Mouse (Mus musculus) inflammation-experienced regulatory T-cells, adult 6 months (primary cell): ENCODE data around the gene Plekhb2. TPM values are rescaled to one million over a fixed set of nuclear protein-coding genes. Genes with fewer than 3 reads are reported as not detected.

Source experiments
- ATAC-seq: one replicate; pipeline ENCODE4 v1.8.0; 2017
- polyA plus RNA-seq, 3 experiments: library from polyadenylated mRNA; unstranded; fragments of 100-300 nt; shearing (Covaris generic); gene quantifications; one replicate each; pipeline ENCODE4 v1.2.1; 2017

The Plekhb2 gene
- polyA plus RNA-seq, 3 experiments from 2014 or later = 107 to 209 (median 120) TPM

DNA sequence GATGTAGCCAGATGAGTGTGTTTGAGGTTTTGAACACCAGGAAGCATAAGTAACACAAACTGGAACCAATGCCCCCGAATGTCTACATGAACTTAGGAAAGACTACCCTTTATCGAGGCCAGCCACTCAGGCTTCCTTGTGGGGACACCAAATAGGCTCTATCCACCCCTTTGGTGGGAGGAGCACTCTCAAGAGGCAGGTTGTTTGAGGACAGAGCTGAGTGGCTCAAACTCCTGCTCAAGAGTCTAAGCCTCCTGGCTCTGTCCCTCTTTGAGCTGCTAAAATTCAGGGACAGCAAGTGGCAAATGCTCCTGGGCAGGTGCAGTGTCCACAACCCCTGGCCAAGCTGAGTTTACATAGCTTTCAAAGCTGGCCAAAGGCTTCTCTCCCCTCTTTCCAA, 14.9 kb upstream of the Plekhb2 start:
- ATAC-seq = no peak

DNA sequence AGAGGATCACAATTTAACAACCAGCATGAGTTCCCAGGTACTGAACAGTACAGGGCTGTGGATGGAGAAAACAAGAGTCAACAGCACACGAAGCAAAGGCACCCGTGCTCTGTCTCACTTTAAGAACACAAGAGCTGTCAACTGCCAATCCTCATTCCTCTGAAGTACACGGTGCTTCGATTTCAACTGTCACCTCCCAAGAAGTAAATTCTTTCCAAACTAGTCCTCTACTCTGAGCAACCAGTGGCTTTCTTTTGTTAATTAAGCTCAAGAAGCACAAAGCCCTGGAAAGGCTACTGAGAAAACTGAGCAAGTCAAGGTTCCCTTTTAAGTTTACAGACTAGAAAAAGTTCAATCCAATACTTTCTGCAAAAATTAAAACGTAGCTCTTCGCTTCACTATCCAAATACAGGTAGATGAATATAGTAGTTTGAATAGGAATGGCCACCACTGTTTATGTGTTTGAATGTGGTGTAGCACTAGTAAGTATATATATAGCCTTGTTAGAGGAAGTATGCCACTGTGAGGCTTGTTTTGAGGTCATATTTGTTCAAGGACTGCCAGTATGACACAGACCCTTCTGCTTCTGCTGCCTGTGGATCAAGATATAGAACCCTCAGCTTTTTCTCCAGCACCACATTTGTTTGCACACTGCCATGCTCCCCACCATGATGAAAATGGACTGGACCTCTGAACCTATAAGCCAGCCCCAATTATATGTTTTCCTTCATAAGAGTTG, 11.7 kb upstream of the Plekhb2 start:
- ATAC-seq = no peak

DNA sequence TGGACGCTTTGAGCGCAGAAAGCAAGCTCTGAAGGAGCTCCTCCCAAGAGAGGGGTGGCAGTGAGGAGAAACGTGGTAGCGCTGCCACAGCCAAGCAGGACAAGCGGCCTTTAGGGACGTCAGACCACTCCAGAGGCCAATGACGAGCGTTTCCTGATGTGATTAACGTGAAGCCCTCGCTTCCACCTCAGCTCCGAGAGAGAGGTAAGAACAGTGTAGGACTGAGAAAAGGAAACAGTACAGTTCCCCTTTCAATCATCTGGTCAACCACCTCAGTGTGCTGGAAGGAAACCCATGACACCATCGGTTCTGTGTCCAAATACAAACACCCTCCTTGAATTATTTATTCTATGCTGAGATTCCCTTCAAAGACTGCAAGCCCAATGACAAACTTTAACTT, 10.5 kb upstream of the Plekhb2 start:
- ATAC-seq = no peak

DNA sequence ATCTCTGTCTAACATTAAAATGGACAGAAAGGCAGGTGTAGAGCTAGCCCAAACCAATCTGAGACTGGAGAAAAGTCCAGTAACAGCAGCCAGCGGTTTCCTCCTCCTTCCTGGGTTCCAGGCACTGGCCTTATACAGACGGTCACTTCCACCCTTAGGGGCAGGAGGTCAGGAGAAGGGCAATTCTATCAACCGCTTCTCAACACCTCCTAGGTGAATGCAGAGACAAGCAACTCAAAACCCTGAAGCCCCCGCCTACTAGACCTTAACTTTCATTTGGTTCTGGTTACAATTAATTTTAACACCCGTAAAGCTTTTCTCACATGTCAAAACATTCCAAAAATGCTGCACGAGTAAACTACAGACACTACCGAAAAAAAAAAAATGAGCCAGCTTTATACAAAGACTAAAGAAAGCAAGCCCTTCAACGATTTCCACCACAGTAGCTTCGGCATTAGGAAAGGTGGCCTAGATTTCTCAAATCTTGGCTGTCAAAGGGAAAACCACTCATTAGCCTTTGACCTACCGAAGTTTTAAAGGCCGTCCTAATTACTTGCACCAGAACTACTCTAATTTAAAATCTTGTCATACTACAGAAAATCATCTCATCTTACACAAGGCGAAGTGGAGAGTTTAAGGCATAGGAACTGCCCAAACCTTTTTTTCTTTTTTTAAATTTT, 7.9 kb upstream of the Plekhb2 start:
- no peak for ATAC-seq

DNA sequence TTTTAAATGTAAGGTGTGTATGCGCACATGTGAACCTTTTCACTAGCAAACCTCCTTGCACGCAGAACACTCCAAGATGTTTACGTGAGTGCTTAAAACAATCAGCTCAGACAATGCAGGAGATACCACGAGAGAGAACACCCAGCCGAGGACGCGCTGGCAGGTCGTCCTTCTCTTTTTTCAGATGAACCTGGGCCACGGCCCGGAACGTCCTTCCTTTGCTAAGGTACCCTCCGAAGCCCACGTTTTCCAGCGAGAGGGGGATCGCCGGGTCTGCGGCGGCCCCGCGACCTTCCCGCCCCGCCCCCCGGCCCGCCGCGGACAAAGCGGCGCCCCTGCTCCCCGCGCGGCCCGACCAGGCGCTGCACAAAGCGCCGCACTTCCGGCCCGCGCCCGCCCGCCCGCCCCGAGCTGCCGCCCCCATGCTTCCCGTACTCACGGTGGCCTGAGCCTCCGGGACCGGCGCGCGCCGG, 7.4 kb upstream of the Plekhb2 start:
- peak; percentile 36 for ATAC-seq

DNA sequence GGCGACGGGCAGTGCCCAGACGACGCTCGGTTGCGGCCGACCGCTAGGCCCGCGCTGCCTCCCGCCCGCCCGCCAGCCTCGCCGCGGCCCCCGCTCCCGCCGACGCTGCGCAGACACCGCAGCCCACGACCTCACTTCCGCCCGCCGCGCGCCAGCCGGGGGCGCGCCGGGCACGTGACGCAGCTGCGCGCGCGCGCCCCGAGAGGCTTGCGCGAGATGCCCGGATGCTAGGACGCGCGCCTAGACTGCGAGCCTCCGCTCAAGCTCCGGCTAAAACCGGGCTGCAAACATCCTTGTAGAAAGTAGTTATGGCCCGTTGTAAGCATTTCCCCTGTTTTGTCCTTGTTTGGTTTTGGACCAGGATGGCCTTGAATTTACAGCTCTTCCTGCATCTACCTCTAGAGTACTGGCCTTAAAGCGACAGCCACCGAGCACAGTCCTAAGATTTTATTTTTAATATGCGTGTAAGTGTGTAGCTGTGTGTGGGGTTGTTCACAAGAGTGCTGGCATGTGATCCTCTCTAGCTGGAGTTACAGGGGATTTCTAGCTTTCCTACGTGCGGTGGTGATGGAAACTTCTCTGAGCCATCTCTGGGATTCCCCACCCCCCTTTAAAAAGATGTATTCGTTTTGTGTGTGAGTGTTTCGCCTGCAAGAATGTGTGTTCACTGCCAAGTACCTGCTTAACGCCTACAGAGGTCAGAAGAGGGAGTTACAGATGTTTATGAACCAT, 6.7 kb upstream of the Plekhb2 start, which contains the start of gene Fam168b:
TSS of gene Fam168b (minus strand) at position 179 of the 732 bp plus-strand sequence.
- ATAC-seq = peak; percentile 81

DNA sequence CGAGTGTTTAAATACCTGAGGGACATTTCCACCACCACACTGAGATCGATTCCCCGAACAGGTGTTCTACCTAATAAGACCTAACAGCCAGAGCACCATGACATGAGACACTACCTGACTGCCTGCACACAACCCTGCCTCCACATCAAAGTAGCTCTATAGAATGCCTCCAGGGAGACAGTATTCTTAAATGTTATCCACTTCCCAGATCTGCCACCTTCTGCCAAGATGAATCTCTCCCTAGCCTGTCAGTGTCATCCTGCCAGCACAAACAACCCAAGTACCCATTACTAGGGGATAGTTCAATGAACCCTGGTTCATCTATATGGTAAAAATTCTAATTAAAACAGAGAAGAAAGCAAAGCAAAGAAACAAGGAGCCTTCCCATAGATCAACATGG, 2.7 kb upstream of the Plekhb2 start:
- ATAC-seq = no peak

DNA sequence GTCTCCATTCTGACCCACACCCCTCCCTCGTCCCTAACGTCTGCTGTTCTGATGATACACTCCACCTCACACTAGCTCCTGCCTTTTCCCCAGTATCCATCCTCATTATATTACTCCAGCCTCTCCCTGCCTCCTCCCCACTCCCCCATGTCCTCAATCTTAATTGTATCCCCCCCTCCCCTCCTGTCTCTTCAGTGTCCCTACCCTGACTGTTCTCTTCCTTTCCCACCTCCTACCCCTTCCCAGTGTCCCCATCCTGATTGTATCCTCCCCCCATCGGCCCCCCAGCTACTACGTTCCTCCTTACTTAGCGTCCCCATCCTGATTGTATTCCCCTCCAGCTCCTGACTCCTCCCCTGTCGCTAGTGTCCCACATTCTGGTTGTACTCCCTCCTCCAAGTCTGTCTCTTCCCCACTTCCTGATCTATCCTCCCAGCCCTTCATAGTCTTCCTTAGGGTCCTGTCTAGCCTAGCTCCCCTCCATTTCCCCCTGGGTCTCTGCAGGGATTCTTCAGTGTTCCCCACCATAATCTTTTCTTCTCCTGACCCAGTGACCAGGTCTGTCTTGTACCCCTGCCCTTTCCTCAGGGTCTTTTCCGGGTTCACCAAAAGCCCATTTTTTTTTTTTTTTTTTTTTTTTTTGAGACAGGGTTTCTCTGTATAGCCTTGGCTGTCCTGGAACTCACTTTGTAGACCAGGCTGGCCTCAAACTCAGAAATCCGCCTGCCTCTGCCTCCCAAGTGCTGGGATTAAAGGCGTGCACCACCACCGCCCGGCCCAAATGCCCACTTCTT, 764 bp downstream of the Plekhb2 start:
- ATAC-seq = no peak

DNA sequence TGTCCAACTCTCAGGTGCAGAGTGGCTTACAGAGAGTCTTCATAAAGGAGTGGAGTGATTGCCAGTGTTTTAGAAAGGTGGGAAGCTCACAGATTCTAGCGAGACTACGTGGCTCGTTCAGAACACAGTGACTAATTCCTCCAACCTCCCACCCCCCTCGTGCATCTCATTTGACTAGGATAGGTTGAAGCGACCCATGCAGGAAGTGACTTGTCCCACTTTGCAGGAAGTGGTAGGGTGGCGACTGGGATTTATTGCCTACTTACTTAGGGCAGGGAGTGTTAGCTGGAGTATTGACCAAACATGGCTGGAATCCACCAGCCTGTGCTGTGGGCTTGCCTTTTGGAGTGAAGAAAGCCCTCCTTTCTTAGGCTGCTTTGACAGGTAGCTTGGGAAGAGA, 1.8 kb downstream of the Plekhb2 start:
- peak; percentile 64 for ATAC-seq

DNA sequence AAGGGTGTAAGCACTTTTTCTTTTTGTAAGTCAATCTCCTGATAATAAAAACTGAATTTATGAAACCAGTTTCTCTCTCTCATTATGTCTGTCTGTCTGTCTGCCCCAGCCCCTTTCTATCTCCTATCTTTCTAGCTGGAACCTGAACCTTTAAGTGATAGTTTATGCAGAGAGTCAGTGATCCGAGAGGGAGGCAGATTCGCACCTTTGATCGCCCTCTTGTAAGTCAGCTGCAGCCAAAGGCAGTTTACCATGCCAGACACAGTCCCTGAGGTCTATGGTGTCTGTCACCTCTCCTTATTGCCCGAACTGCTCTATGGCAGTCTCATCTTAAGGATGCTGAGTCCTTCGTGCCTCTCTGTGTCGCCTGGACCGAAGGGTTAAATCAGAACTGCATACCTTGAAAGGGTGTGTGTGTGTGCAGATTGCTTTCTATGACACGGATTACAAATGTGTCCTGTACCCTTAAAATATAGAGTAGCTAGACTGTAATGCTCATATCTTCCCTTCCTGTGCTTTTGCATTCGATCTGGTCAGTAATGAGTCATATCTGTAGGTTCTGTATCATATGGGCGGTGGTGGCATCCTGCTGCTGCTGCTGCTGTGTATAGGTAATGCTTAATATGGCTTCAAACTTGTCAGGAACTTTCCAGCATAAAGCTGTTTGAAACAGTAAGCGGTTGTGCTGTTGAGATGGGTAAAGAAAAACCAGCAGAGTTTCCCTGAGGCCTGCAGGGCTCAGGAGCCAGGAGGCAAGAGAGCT, 2.5 kb downstream of the Plekhb2 start:
- peak; percentile 57 for ATAC-seq

DNA sequence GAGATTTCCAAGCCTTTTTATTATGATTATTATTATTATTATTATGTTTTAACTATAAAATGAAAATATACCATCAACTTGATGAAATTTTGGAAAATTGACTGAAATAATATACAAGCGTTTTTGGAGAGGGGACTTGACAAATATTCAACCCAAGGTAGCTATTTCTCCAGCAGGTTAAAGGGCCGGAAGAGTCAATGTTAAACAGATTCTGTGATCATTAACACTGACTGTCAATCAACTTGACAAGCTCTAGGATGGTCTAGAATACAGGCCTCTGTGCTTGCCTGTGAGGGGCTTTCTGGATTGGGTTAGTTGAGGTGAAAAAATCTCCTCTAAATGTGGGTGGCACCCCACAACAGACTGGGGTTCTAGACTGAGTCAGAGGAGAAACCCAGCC, 4.0 kb downstream of the Plekhb2 start:
- ATAC-seq = no peak

DNA sequence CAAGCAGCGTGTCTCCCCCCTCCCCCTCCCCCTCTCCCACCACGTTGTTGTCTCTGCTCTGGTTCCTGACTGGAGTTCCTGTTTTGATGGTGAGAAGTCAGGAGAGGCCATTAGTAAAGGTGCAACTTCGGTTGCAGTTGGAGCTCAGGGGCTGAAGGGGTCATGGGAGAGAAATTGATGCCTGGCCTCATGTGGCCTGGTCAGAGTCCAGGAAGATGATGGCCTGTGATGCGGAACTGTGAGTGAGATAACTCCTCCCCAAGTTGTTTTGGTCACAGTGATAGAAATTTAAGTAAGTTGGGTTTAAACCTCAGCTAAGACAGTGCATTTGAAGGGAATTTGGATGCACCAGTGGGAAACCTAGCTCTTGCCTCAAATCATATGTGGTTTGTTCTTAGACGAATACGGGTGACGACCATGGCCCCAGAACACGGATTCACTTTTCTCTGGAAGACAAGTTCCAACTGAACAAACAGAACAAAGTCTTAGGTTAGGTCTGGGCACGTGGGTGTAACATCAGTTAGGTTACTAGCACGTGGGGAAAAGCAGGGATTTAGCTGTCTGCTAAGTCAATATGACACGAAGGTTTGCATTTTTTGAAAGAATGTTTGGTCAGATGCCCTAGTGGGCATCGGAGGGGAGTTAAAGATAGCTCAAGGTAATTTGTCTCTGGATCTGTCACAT, 5.4 kb downstream of the Plekhb2 start:
- ATAC-seq = no peak

DNA sequence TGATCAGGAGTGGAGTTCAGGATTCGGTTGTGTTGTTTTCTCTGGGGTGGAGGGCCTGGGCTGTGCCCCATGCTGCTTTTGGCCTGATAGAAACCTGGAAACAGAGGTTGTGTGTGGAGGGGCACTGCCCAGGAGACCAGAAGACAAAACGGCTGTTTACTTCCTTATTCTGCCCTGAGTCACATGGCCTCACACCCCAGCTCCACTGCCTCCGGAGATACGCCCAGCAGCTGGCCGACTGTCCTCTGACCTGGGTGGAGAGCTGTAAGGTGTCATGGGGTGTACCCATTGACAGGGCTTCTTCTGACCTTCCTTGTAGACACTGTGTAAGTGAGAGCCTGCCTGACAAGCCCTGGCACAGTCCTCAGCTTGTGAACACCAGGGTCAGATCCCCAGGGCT, 8.9 kb downstream of the Plekhb2 start:
- ATAC-seq = no peak

DNA sequence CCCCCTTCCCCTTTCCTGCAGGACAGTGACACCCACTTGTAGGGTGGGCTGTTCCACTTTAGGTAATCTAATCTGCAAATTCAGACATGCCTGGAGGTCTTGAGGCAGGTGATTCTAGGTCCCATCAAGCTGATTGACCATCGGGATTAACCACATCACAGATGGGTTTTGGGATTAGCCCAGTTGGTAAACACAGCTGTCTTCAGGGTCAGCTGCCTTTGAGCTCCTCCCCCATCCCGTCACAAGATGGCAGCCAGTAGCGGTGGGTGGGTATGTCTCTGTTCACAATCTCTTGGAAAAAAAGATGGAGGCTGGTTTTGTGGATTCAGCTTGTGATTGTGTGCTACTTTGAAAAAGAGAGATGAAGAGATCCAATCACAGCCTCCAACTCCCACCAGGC, 10.0 kb downstream of the Plekhb2 start:
- ATAC-seq = no peak

DNA sequence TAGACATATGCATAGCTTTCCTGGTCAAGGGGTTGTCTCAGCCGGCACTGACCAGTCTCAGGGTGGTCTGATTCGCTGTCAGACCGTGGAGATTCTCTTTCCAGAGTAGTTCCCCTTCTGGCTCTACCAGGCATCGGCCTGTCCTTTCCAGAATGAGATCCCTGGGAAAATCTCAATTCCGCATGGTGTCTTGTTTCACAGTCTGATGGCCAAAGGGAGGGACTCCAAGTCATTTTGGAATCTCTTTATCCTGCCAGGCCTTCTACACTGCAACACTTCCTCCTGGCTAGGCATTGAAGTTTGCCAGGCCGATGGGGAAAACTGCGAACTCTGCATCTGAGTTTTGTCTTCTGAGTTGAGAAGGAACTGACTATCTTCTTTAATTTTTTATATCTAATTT, 10.4 kb downstream of the Plekhb2 start:
- no peak for ATAC-seq

DNA sequence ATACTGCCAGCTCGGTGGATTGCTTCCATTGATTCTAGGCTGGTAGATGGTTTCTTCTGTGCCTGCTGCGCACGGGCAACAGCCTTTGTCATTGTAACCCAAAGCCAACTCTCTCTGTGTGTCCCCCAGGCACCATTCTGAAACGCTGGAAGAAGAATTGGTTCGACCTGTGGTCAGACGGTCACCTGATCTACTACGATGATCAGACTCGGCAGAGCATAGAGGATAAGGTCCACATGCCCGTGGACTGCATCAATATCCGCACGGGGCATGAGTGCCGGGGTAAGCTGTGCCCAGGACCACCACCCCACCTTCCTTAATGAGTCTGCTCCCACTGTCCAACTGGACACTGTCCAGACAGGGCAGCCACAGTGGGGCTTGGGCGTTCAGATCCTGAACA, 13.1 kb downstream of the Plekhb2 start:
- no peak for ATAC-seq

DNA sequence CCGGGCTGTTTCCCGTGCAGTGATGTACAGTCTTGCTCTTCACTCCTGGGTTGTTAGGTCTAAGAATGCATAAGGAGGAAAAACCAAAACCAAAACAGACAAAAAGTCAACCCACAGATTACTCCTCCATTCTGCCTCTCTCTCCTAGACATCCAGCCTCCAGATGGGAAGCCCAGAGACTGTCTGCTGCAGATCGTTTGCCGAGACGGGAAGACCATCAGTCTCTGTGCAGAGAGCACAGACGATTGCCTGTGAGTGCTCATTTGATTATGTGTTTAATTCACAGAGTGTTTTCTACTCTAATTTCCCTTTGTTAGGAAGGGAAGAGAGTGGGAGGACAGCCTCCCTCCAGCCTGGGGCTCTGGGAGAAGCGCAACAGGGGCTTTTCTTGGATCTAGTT, 13.5 kb downstream of the Plekhb2 start:
- no peak for ATAC-seq

DNA sequence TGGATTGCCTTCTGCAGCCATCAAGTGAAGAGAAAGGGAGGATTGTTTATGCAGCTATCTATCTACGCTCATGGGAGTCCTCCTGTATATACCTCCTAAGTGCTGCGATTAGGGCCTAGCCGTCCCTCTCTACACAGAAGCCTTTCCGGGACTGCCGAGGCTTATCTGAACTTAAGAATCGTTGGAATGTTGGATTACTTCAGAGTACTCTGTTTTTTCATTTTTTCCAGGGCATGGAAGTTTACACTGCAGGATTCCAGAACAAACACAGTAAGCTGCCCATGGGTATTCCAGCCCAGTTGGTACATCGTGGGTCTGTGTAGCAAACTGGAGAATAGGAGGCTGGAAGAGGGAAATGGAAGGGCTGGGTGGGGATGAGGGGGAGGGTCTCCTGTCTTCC, 14.5 kb downstream of the Plekhb2 start:
- ATAC-seq = no peak

DNA sequence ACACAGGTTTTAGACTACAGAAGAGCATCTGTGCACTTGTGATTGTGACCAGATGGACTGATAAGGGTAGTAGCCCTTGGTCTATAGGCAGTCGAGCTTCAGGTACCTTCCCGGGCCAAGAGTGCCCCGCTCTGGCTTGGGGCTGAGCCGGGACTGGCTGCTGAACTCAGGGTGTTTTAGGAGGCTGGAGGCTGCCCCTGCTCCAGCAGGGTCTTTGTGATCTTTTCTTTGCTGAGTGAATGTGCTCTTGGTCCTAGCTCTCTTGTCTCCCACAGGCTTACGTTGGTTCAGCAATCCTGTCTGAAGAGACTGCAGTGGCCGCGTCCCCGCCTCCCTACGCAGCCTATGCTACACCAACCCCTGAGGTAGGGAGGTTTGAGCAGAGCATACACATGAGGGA, 16.1 kb downstream of the Plekhb2 start:
- ATAC-seq = no peak

DNA sequence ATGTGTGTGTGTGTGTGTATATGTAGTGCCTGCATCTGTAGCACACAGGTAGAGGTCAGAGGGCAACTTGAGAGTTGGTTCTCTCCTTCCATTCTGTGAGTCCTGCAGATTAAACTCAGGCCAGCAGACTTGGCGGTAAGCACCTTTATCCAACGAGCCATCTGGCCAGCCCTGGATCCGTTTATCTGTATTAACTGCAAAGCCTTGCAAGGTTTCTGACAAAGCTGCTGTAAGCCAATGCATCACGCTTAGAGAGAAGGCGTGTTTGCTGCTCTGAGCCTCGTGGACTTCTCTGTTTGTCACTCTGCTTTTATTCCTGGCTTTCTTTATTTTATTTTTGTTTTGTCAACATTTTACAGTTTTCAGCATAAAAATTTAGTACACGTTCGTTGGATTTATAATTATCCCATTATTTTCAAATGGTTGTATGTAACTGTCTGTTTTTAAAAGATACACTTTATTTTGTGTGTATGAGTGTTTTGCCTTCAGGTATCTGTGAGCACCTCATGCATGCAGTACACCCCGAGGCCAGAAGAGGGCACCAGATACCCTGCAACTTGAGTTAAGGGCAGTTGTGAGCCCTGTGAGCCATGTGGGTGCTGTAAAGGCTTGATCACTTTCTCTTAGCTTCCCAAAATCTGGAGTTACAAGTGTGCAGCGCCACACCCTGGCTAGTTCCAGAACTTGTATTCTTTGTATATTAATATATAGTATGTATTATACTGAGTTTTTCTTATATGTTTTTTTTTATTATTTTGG, 17.2 kb downstream of the Plekhb2 start:
- peak; percentile 91 for ATAC-seq

DNA sequence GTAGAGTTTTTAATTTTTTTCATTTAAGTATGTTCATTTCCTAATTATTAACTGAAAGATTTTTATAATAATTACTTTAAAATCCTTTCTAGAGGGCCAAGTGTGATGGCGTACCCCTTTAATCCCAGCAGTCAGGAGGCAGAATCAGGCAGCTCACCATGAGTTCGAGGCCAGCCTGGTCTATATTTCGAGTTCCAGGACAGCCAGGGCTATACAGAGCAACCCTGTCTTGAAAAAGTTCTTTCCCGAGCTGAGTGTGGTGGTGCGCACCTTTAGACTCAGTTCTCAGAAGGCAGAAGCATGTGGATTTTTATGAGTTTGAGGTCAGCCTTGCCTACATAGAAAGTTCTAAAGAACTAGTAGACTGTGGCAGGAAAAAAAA, 17.8 kb downstream of the Plekhb2 start:
- no peak for ATAC-seq
